Mouse (Mus musculus) liver, adult 2 months (tissue): ENCODE measurements at regions not wholly inside any gene's neighbourhood (a gene's known extent, or its start where the extent isn't known, plus 50 kb on each side); places are given as distances from the start of the nearest gene placed in this dataset.

Experiments
- CTCF ChIP-seq: fragments of 200-500 bp; IDR thresholded peaks from 2 replicates; pipeline ENCODE4 v1.5.1; 2011; ENCODE audit warnings: low read depth, low read length, control low read depth
- POLR2A ChIP-seq: fragments of 200-500 bp; IDR thresholded peaks from 2 replicates; pipeline ENCODE4 v1.6.1; 2011; ENCODE audit warnings: low read length, control low read depth; ENCODE audit not compliant: insufficient read depth; ENCODE audit errors: extremely low read depth

- TF ChIP-seq POLR2A: no peak
- no peak for TF ChIP-seq CTCF
These were observed 63.4 kb upstream of the 1700008P02Rik start for GRCm38 (mm10) chr3:6683679-6684078.
